Mouse (Mus musculus) forebrain, postnatal 0 days (tissue): ENCODE measurements around the gene Tnfrsf19. TPM values are rescaled to one million over a fixed set of nuclear protein-coding genes. Genes with fewer than 3 reads are reported as not detected.

ENCODE experiments used
- ATAC-seq: fragments of 200-750 bp; cut with Nextera tagmentation; 2 replicates; pipeline ENCODE4 v1.8.0; 2017; ENCODE audit warnings: mild to moderate bottlenecking, moderate library complexity
- DNase-seq: peaks from one replicate; pipeline ENCODE4 v3.0.0-alpha.2; 2015
- H3K27ac ChIP-seq: fragments of 300-500 bp; sonication (generic); 2 replicates; pipeline ENCODE4 v1.5.1; 2014; ENCODE audit warnings: low read depth, mild to moderate bottlenecking, antibody characterized with exemption, low read length, moderate library complexity, mixed read lengths
- H3K27me3 ChIP-seq: fragments of 300-500 bp; sonication (generic); 2 replicates; pipeline ENCODE4 v1.6.1; 2014; ENCODE audit warnings: mild to moderate bottlenecking, low read length, mixed read lengths; ENCODE audit not compliant: insufficient read depth
- H3K36me3 ChIP-seq: fragments of 300-500 bp; sonication (generic); 2 replicates; pipeline ENCODE4 v1.6.1; 2014; ENCODE audit warnings: mild to moderate bottlenecking, moderate library complexity; ENCODE audit not compliant: insufficient read depth
- H3K4me1 ChIP-seq: fragments of 300-500 bp; sonication (generic); 2 replicates; pipeline ENCODE4 v1.6.1; 2014; ENCODE audit warnings: antibody characterized with exemption; ENCODE audit not compliant: insufficient read depth
- H3K4me2 ChIP-seq: fragments of 300-500 bp; sonication (generic); 2 replicates; pipeline ENCODE4 v1.6.1; 2014; ENCODE audit warnings: low read depth, mild to moderate bottlenecking, moderate library complexity
- H3K4me3 ChIP-seq: fragments of 300-500 bp; sonication (generic); 2 replicates; pipeline ENCODE4 v1.5.1; 2014; ENCODE audit warnings: low read depth, low read length, mixed read lengths
- H3K9ac ChIP-seq: fragments of 300-500 bp; sonication (generic); 2 replicates; pipeline ENCODE4 v1.6.1; 2014; ENCODE audit warnings: mild to moderate bottlenecking
- H3K9me3 ChIP-seq: fragments of 300-500 bp; sonication (generic); 2 replicates; pipeline ENCODE4 v1.6.1; 2016; ENCODE audit warnings: low read length
- CTCF ChIP-seq: sonication (generic); IDR thresholded peaks from 2 replicates; pipeline ENCODE4 v1.5.1; 2016; ENCODE audit warnings: antibody characterized with exemption, control low read depth, low read depth
- WGBS: fragments of 180-500 bp; shearing (Covaris S2); extraction: QIAGEN DNeasy Blood & Tissue Kit; methylation state at CpG from one replicate; pipeline ENCODE4 v1.1.7; 2014; 5-methylcytosine and 5-hydroxymethylcytosine counted together
- polyA plus RNA-seq: library from polyadenylated mRNA; unstranded; fragments of >200 nt; fragmentation: Nextera tagmentation; extraction: Ambion mirVana; gene quantifications from 2 replicates; pipeline ENCODE4 v1.2.1, GENCODE M21; 2015
- total RNA-seq: library from RNA; depleted of rRNA; stranded (reverse); fragments of >200 nt; gene quantifications from 2 replicates; pipeline ENCODE4 v1.2.3, GENCODE M21; 2014; rRNA removed

The Tnfrsf19 gene
- total and polyA plus RNA-seq, 2 experiments from 2014 or later, result 56.0 to 59.5 TPM

DNA sequence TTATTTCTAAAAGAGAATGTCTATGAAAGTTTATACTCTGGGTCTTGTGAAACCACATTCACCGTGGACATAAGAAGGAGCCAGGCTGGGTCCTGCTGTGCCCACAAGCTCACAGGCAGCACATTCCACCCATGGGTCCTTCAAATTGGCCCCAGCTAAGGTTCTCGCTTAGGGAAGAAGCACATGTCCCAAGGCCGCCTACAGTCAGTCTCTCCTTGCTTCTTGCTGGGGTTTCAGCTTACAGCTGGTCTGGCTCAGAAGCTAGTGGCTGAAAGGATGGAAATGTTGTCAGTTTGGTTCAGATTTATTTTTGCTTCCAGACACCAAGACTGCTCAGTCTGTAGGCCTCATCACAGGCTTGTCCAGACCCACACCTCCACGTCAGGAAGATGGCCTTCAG, 80.2 kb downstream of the Tnfrsf19 start:
- Histone ChIP-seq H3K9me3 (no peaks in the 10 kb centered on the region), H3K4me2 (no peak overlapping the region), H3K36me3 (peaks cover 14% of the 10 kb centered on the region; the same call in 1 of the 2 replicates), H3K4me1 (no peaks in the 10 kb centered on the region), H3K4me3 (no peak overlapping the region), H3K27me3 (no peaks in the 10 kb centered on the region), H3K27ac (no peak overlapping the region), H3K9ac (no peak overlapping the region)
- whole genome bisulfite sequencing, result 89% methylated on average over 4 of the region's 4 CpGs
- ATAC-seq (no peak), DNase-seq (no peak)
- TF ChIP-seq CTCF, result no peak

DNA sequence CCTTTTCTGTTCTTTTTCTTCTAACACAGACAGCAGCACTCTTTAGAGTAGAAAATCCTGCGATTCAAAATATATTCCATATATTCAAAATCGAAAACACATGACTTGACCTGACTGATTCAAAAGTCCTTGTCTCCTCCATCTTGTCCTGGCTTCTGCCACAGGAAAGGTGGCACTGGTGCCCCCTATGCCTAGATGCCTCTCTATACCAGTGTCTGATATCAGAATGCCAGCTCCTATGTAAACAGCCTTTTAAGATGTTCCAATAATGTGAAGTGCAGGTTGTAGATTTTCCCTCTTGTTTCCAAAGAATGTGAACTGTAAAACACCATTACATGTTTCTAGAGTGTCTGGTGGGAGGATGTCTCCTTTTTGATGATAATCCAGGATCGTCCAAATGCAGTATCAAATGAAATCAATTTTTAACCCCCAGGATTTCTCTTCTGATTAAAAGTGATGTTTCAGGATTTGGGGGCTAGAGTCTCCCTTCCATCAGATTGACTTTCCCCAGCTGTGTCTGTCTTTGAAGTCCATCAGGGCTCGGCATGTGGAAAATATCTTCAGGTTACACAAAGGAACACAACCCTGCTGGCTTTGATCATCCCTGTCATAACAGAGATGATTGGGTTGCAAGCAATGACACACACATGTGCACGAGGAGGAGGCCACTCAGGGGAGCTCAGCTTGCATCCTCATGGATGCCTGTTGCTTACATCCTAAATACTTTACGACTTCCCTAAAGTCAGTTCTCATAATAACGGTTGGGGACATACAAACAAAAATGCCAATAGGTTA, 82.1 kb downstream of the Tnfrsf19 start:
- no peak overlapping the region for H3K4me2 ChIP-seq
- no peak overlapping the region for H3K4me3 ChIP-seq
- 90% methylated on average over 7 of the region's 7 CpGs for WGBS
- no peaks in the 10 kb centered on the region for H3K4me1 ChIP-seq
- H3K36me3 ChIP-seq, result peaks cover 14% of the 10 kb centered on the region; the same call in 1 of the 2 replicates
- no peak overlapping the region for H3K9ac ChIP-seq
- H3K9me3 ChIP-seq, result no peaks in the 10 kb centered on the region
- H3K27ac ChIP-seq, result no peak overlapping the region
- H3K27me3 ChIP-seq, result no peaks in the 10 kb centered on the region
- no peak for DNase-seq
- ATAC-seq, result no peak
- no peak for TF ChIP-seq CTCF

GRCm38 (mm10) chr14:60957611-60958157, 88.6 kb downstream of the Tnfrsf19 start:
- DNase-seq (no peak), ATAC-seq (no peak)
- no peak for TF ChIP-seq CTCF
- no peaks in the 10 kb centered on the region for H3K27me3 ChIP-seq
- no peak overlapping the region for H3K4me2 ChIP-seq
- H3K9me3 ChIP-seq, result no peaks in the 10 kb centered on the region; the same call in 1 of the 2 replicates
- H3K36me3 ChIP-seq, result no peaks in the 10 kb centered on the region
- H3K27ac ChIP-seq, result no peak overlapping the region
- H3K4me1 ChIP-seq, result no peaks in the 10 kb centered on the region
- H3K4me3 ChIP-seq, result no peak overlapping the region
- no peak overlapping the region for H3K9ac ChIP-seq

DNA sequence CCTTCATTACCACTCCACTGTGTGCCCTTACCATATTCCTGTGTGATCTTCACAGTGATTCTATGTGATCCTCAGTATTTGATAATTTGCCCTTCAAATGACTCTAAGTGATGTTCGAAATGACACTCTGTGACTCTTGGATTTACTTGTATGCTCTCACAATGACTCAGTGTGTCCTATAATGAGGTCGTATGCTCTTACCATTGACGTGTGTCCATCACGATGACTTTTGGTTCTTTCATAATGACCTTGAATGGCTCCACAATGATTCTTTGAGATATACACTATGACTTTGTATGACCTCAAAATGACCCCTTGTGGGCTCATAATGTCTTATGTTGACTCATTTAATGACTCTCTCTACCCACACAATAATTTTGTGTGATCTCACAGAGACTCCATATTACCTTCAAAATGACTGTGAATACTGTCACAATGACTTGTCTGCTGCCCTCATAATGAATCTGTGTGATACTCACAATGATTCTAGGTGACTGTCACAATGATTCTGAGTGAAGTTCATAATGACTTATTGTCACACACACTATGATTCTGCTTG, 108.7 kb downstream of the Tnfrsf19 start:
- Histone ChIP-seq H3K4me1 (no peaks in the 10 kb centered on the region), H3K9me3 (no peaks in the 10 kb centered on the region), H3K4me3 (no peak overlapping the region), H3K4me2 (no peak overlapping the region), H3K9ac (no peak overlapping the region), H3K27ac (no peak overlapping the region), H3K36me3 (no peaks in the 10 kb centered on the region), H3K27me3 (no peaks in the 10 kb centered on the region)
- 94% methylated on average over 4 of the region's 4 CpGs for WGBS
- no peak for ATAC-seq
- no peak for DNase-seq
- no peak for TF ChIP-seq CTCF

DNA sequence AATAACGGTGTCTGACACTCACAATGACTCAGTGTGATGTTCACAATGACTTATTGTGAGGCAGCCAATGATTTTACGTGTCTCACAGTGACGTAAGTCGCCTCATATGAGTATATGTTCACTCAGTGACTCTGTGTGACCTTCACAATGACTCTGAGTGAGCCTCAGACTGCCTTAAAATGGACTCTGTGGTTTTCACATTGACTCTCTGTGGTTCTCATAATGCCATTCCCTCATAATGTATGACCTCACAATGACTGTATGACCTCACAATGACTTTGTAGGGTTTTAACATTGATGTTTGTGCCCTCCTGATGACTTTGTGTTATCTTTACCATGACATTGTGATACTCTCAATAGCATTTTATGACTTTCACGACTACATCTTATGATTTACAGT, 110.6 kb downstream of the Tnfrsf19 start:
- no peak for TF ChIP-seq CTCF
- ATAC-seq, result no peak
- no peaks in the 10 kb centered on the region for H3K4me1 ChIP-seq
- H3K27ac ChIP-seq, result no peak overlapping the region
- H3K27me3 ChIP-seq, result no peaks in the 10 kb centered on the region
- no peaks in the 10 kb centered on the region for H3K9me3 ChIP-seq
- 83% methylated on average over 5 of the region's 5 CpGs for WGBS
- no peak overlapping the region for H3K9ac ChIP-seq
- H3K4me3 ChIP-seq, result no peak overlapping the region
- no peak for DNase-seq
- no peaks in the 10 kb centered on the region for H3K36me3 ChIP-seq
- H3K4me2 ChIP-seq, result no peak overlapping the region

- no peak for DNase-seq
- ATAC-seq, result no peak
- Histone ChIP-seq H3K27me3 (no peaks in the 10 kb centered on the region), H3K36me3 (no peaks in the 10 kb centered on the region), H3K27ac (no peak overlapping the region), H3K4me3 (no peak overlapping the region), H3K9ac (no peak overlapping the region), H3K4me2 (no peak overlapping the region), H3K9me3 (no peaks in the 10 kb centered on the region), H3K4me1 (no peaks in the 10 kb centered on the region)
- WGBS, result 28% methylated on average over 1 of the region's 1 CpGs
- no peak for TF ChIP-seq CTCF
Observed at GRCm38 (mm10) chr14:60926011-60926410, 120.3 kb downstream of the Tnfrsf19 start.

GRCm38 (mm10) chr14:60916661-60917060, 129.6 kb downstream of the Tnfrsf19 start:
- H3K9me3 ChIP-seq, result no peaks in the 10 kb centered on the region
- H3K27ac ChIP-seq, result no peak overlapping the region
- no peak overlapping the region for H3K9ac ChIP-seq
- TF ChIP-seq CTCF, result no peak
- no peaks in the 10 kb centered on the region for H3K4me1 ChIP-seq
- no peak overlapping the region for H3K4me3 ChIP-seq
- whole genome bisulfite sequencing, result 60% methylated on average over 4 of the region's 4 CpGs
- ATAC-seq (no peak), DNase-seq (no peak)
- no peaks in the 10 kb centered on the region for H3K36me3 ChIP-seq
- H3K4me2 ChIP-seq, result no peak overlapping the region
- H3K27me3 ChIP-seq, result no peaks in the 10 kb centered on the region

Other genes starting within 250 kb of the Tnfrsf19 start
- gene Sacs, start 92.0 kb upstream of the Tnfrsf19 start, total RNA-seq, result 38.3 TPM in 2 replicates
- gene Sacs, start 92.0 kb upstream of the Tnfrsf19 start, polyA plus RNA-seq, result 3.1 and 5.3 TPM in 2 replicates
- gene Sgcg, start 212.0 kb upstream of the Tnfrsf19 start, total RNA-seq, result 0.43 TPM in 1 of 2 replicates, not detected in the other
- gene Sgcg, start 212.0 kb upstream of the Tnfrsf19 start, polyA plus RNA-seq, result 0.10 TPM in 2 replicates